Mouse (Mus musculus) G1E (cell line): ENCODE results near the gene Fkbp1a.

ENCODE experiments used
- CTCF ChIP-seq: IDR thresholded peaks from 2 replicates; pipeline ENCODE4 v1.5.1; 2012; ENCODE audit warnings: low read depth, low read length, inconsistent platforms, mixed read lengths
- GATA1 ChIP-seq: IDR thresholded peaks from 2 replicates; pipeline ENCODE4 v1.6.1; 2012; ENCODE audit warnings: borderline replicate concordance, low read length, inconsistent platforms, mixed read lengths
- GATA2 ChIP-seq: IDR thresholded peaks from 2 replicates; pipeline ENCODE4 v1.6.1; 2012; ENCODE audit warnings: low read depth, low read length, inconsistent platforms, borderline replicate concordance
- POLR2AphosphoS5 ChIP-seq: IDR thresholded peaks from 2 replicates; pipeline ENCODE4 v1.6.1; 2012; ENCODE audit warnings: low read depth, low read length, inconsistent platforms; ENCODE audit not compliant: insufficient replicate concordance

GRCm38 (mm10) chr2:151513525-151514285 is 28.6 kb upstream of the Fkbp1a start:
- TF ChIP-seq CTCF, result no peak
- no peak for TF ChIP-seq GATA1
- TF ChIP-seq POLR2AphosphoS5, result no peak
- TF ChIP-seq GATA2, result no peak
